In genomic region chr5:148398766-148399659, GRCm38 (mm10) we compare ENCODE assay signal across 8 mouse cellular contexts. TPM values are rescaled to one million over a fixed set of nuclear protein-coding genes. Genes with fewer than 3 reads are reported as not detected.
DNase-seq lines count a peak whose midpoint lies in the region; TF ChIP-seq lines count a peak whose summit lies in the region.

No protein-coding gene starts in this region.

- in situ Hi-C loops in CH12.LX (cut with MboI; ENCODE audit: low pct_ligation_motif_present, low pct_unique_long_range_greater_than_20kb, low sequenced_read_pairs), result no loop called here

- H3K9me3 ChIP-seq in CH12.LX (replicated peaks; ENCODE audit: low read length), result peaks cover 6% of the 10 kb centered on the region

- H3K27me3 ChIP-seq in CH12.LX (replicated peaks), result no peaks in the 10 kb centered on the region

- dilution Hi-C loops in CH12.LX (cut with MboI; ENCODE audit: extremely low pct_ligation_motif_present, extremely low pct_unique_long_range_greater_than_20kb, low sequenced_read_pairs), result no loop called here

- TF ChIP-seq POLR2A in CH12.LX (IDR thresholded peaks at IDR 0.05; ENCODE audit: low read depth, low read length), result no peak
- TF ChIP-seq POLR2A in embryonic fibroblast, embryonic 13.5 days (IDR thresholded peaks at IDR 0.05; ENCODE audit: low read depth, low read length), result no peak; the same call in 1 of the 2 replicates

- H3K27ac ChIP-seq in CH12.LX (ENCODE audit: insufficient read depth, low read depth), result peak overlapping the region; percentile 96
- H3K27ac ChIP-seq in embryonic fibroblast, embryonic 13.5 days (ENCODE audit: insufficient read depth, low read length), result peak overlapping the region; percentile 61

- peaks cover 23 to 37% of the 10 kb centered on the region in 2 experiments for H3K36me3 ChIP-seq in CH12.LX (replicated peaks in 1 of 2; ENCODE audit: control insufficient read depth in 1 of 2, insufficient read depth in 1 of 2, low read length in 1 of 2)

- peak overlapping the region; percentile 98 for H3K9ac ChIP-seq in CH12.LX (ENCODE audit: insufficient read depth, low read depth)

- H3K4me1 ChIP-seq in CH12.LX (ENCODE audit: control insufficient read depth in 1 of 2, insufficient read depth in 2 of 2), result peaks cover 14 to 31% of the 10 kb centered on the region in 2 experiments
- H3K4me1 ChIP-seq in embryonic fibroblast, embryonic 13.5 days (ENCODE audit: control insufficient read depth, insufficient read depth, low read length), result 0 out of 2 replicates have a peak, but pooled peaks cover 2% of the 10 kb centered on the region

- H3K4me3 ChIP-seq in CH12.LX (replicated peaks in 1 of 3; ENCODE audit: low read depth in 2 of 3, low read length in 2 of 3, poor library complexity in 1 of 3), result peak overlapping the region; percentile 69 to 99 (median 98)
- H3K4me3 ChIP-seq in embryonic fibroblast, embryonic 13.5 days (ENCODE audit: insufficient read depth, low read length), result peak overlapping the region; percentile 76

- no peak for TF ChIP-seq EP300 in CH12.LX (IDR thresholded peaks at IDR 0.05; ENCODE audit: low read length)

- no peak for TF ChIP-seq RAD21 in CH12.LX (IDR thresholded peaks at IDR 0.05; ENCODE audit: low read depth, low read length)

- intact Hi-C loops in heart, postnatal 14 days (cut with DNase I), result loop anchor here (5.0 kb wide), 1 partner anchor 57 kb away; no protein-coding TSS in a partner anchor

- H3K4me2 ChIP-seq in CH12.LX (ENCODE audit: insufficient read depth, low read depth, poor library complexity, severe bottlenecking), result peak overlapping the region; percentile 94; the same call in 1 of the 2 replicates

- peak; percentile 49 for DNase-seq in CH12.LX (ENCODE audit: extremely low read depth)
- DNase-seq in adrenal gland, adult 8-10 months, result peak; percentile 52
- DNase-seq in heart, postnatal 14 days, result peak; percentile 51 to 54
- peak; percentile 18 for DNase-seq in layer of hippocampus, adult 9-10 months (ENCODE audit: low spot score)
- DNase-seq in lung, postnatal 25 days (ENCODE audit: low spot score), result peak; percentile 49
- peak; percentile 71 to 78 for DNase-seq in right cerebral cortex, postnatal 10 days (ENCODE audit: low spot score in 2 of 2)
- peak; percentile 27 for DNase-seq in yolk sac, embryonic 10.5 days (ENCODE audit: low spot score)

- no peak for TF ChIP-seq CTCF in CH12.LX (conservative IDR thresholded peaks at IDR 0.05 in 1 of 2, IDR thresholded peaks at IDR 0.05 in 1 of 2; ENCODE audit: low read depth in 2 of 2, low read length in 2 of 2)
- TF ChIP-seq CTCF in embryonic fibroblast, embryonic 13.5 days (IDR thresholded peaks at IDR 0.05; ENCODE audit: borderline replicate concordance, insufficient read depth, low read length), result no peak

- peaks cover 51% of the 10 kb centered on the region for H3K79me2 ChIP-seq in CH12.LX (replicated peaks; ENCODE audit: control insufficient read depth, extremely low read depth, insufficient read depth, poor library complexity, severe bottlenecking)

TF ChIP-seq in CH12.LX, 34 proteins besides CTCF, POLR2A, EP300 and RAD21:
- TF ChIP-seq JUN (IDR thresholded peaks at IDR 0.05; ENCODE audit: insufficient read depth, low read depth, low read length) (no peak), NRF1 (IDR thresholded peaks at IDR 0.05; ENCODE audit: low read depth, low read length) (0 out of 2 replicates have a peak, but pooled peaks have one; percentile 15), TBP (conservative IDR thresholded peaks at IDR 0.05; ENCODE audit: low read depth, low read length) (0 out of 2 replicates have a peak, but pooled peaks have one; percentile 2), TCF12 (IDR thresholded peaks at IDR 0.05; ENCODE audit: low read depth, low read length) (no peak), KAT2A (IDR thresholded peaks at IDR 0.05; ENCODE audit: insufficient replicate concordance, low read length) (no peak), MAZ (IDR thresholded peaks at IDR 0.05; ENCODE audit: low read depth, low read length) (no peak), POLR2AphosphoS2 (IDR thresholded peaks at IDR 0.05; ENCODE audit: low read depth, low read length) (no peak), MEF2A (IDR thresholded peaks at IDR 0.05; ENCODE audit: borderline replicate concordance, low read depth, low read length) (no peak), JUND (conservative IDR thresholded peaks at IDR 0.05; ENCODE audit: low read depth, low read length) (no peak), USF1 (IDR thresholded peaks at IDR 0.05; ENCODE audit: low read depth, low read length) (no peak), UBTF (IDR thresholded peaks at IDR 0.05; ENCODE audit: low read depth, low read length) (no peak), GABPA (IDR thresholded peaks at IDR 0.05; ENCODE audit: insufficient replicate concordance, low read depth, low read length) (no peak), ZNF384 (IDR thresholded peaks at IDR 0.05; ENCODE audit: low read depth, low read length) (no peak), HCFC1 (IDR thresholded peaks at IDR 0.05; ENCODE audit: low read depth, low read length) (no peak; the same call in 1 of the 2 replicates), CHD1 (IDR thresholded peaks at IDR 0.05; ENCODE audit: low read depth, low read length) (no peak), MAX (IDR thresholded peaks at IDR 0.05; ENCODE audit: low read length) (peak; percentile 83), PAX5 (IDR thresholded peaks at IDR 0.05; ENCODE audit: low read length) (no peak), BHLHE40 (IDR thresholded peaks at IDR 0.05; ENCODE audit: low read depth, low read length) (peak; percentile 81), SIN3A (IDR thresholded peaks at IDR 0.05; ENCODE audit: low read length) (peak; percentile 49; the same call in 1 of the 2 replicates), CHD2 (IDR thresholded peaks at IDR 0.05; ENCODE audit: low read length) (no peak), ZMIZ1 (IDR thresholded peaks at IDR 0.05; ENCODE audit: low read depth, low read length) (no peak), E2F4 (IDR thresholded peaks at IDR 0.05; ENCODE audit: insufficient replicate concordance, low read depth, low read length) (no peak), NELFE (IDR thresholded peaks at IDR 0.05; ENCODE audit: low read depth, low read length) (no peak), IRF4 (IDR thresholded peaks at IDR 0.05; ENCODE audit: low read depth, low read length) (0 out of 2 replicates have a peak, but pooled peaks have one; percentile 1), ZKSCAN1 (IDR thresholded peaks at IDR 0.05; ENCODE audit: borderline replicate concordance, low read depth, low read length) (no peak), SMC3 (IDR thresholded peaks at IDR 0.05; ENCODE audit: low read depth, low read length) (no peak), MXI1 (IDR thresholded peaks at IDR 0.05; ENCODE audit: low read depth, low read length) (peak; percentile 86), ZC3H11A (IDR thresholded peaks at IDR 0.05; ENCODE audit: low read depth, low read length) (no peak), RCOR1 (conservative IDR thresholded peaks at IDR 0.05; ENCODE audit: low read depth, low read length) (no peak), ELF1 (IDR thresholded peaks at IDR 0.05; ENCODE audit: low read depth, low read length) (peak; percentile 51; the same call in 1 of the 2 replicates), ETS1 (conservative IDR thresholded peaks at IDR 0.05; ENCODE audit: low read depth, low read length) (no peak), MYC (IDR thresholded peaks at IDR 0.05; ENCODE audit: low read depth, low read length) (peak; percentile 61), MAFK (IDR thresholded peaks at IDR 0.05; ENCODE audit: insufficient replicate concordance, low read length) (no peak)

RNA-seq across cellular contexts. Expression of gene Slc7a1, which starts 0.7 kb away (rescaled TPM):
- total RNA-seq in CH12.LX (2012; rRNA removed), result 53.9 and 69.5 TPM in 2 replicates
- 12.2 and 20.5 TPM in 2 replicates for total RNA-seq in CH12.LX (2014; rRNA removed)
- 64.1 and 78.3 TPM in 2 replicates for polyA plus RNA-seq in CH12.LX (2012; ENCODE audit: insufficient read length, low read depth)
- 100 to 1,000 TPM in 2 of 4 experiments, 10 to 100 TPM in 2; 86.6 to 129 (median 106) TPM for total RNA-seq in adrenal gland, adult 8-10 months (2022)
- 61.1 and 63.0 TPM in 2 replicates for polyA plus RNA-seq in embryonic fibroblast, embryonic 13.5 days (2011; ENCODE audit: insufficient read length, low read depth, missing spikeins)
- 10 to 100 TPM; 16.2 to 17.7 TPM for total RNA-seq in heart, postnatal 14 days (2021)

Comparison
In these comparisons a context has a peak if more than half of its experiments do, and no peak if none do; other contexts are left out.
1. Peak in every context shown above with its lines: DNase-seq, H3K4me3 ChIP-seq and H3K27ac ChIP-seq.
2. DNase-seq: peak in every context shown above with its lines; median percentile 74 in right cerebral cortex, postnatal 10 days; 52 in heart, postnatal 14 days; 52 in adrenal gland, adult 8-10 months; 49 in CH12.LX; 49 in lung, postnatal 25 days; 27 in yolk sac, embryonic 10.5 days; 18 in layer of hippocampus, adult 9-10 months.